Mouse (Mus musculus) ES-E14 (cell line): ENCODE data around the gene Endov. TPM values are rescaled to one million over a fixed set of nuclear protein-coding genes. Genes with fewer than 3 reads are reported as not detected.
A peak's percentile ranks its signal among the peaks of the same experiment; 100 is the strongest.

Experiments
- DNase-seq: peaks from one replicate; pipeline ENCODE4 v3.0.0-alpha.2; 2013; ENCODE audit warnings: low read depth, low spot score
- H3K27ac ChIP-seq: 2 replicates; pipeline ENCODE4 v1.5.1; 2012; ENCODE audit warnings: low read depth, mild to moderate bottlenecking, low read length, moderate library complexity, mixed read lengths; ENCODE audit not compliant: poor library complexity, insufficient read depth, severe bottlenecking
- H3K36me3 ChIP-seq: 2 replicates; pipeline ENCODE4 v1.6.1; 2012; ENCODE audit warnings: mild to moderate bottlenecking, low read length, moderate library complexity, mixed read lengths; ENCODE audit not compliant: control insufficient read depth, poor library complexity, insufficient read depth, severe bottlenecking
- H3K4me1 ChIP-seq, 2 experiments: fragments of 150-350 bp in 1 of 2; sonication (generic) in 1 of 2; 2 replicates each; pipeline ENCODE4 v1.6.1; 2012; ENCODE audit warnings: low read length in 2 of 2, mild to moderate bottlenecking in 1 of 2, mixed read lengths in 1 of 2; ENCODE audit not compliant: control insufficient read depth in 2 of 2, insufficient read depth in 2 of 2, poor library complexity in 1 of 2
- H3K4me3 ChIP-seq, 2 experiments: fragments of 150-350 bp in 1 of 2; sonication (generic) in 1 of 2; 2 replicates each; pipeline ENCODE4 v1.5.1; 2012; ENCODE audit warnings: low read length in 2 of 2, low read depth in 1 of 2, mild to moderate bottlenecking in 1 of 2, mixed read lengths in 1 of 2; ENCODE audit not compliant: insufficient read depth in 1 of 2, poor library complexity in 1 of 2, severe bottlenecking in 1 of 2
- H3K9ac ChIP-seq: 2 replicates; pipeline ENCODE4 v1.6.1; 2012; ENCODE audit warnings: low read depth, mild to moderate bottlenecking, low read length, mixed read lengths; ENCODE audit not compliant: poor library complexity, insufficient read depth, severe bottlenecking
- H3K9me3 ChIP-seq: fragments of 150-350 bp; sonication (generic); 2 replicates; pipeline ENCODE4 v1.6.1; 2012; ENCODE audit warnings: low read depth, mild to moderate bottlenecking, low read length; ENCODE audit not compliant: control insufficient read depth, insufficient read depth
- CHD2 ChIP-seq: IDR thresholded peaks from 2 replicates; pipeline ENCODE4 v1.6.1; 2014; ENCODE audit warnings: mild to moderate bottlenecking, low read depth, low read length, inconsistent platforms
- HCFC1 ChIP-seq: IDR thresholded peaks from 2 replicates; pipeline ENCODE4 v1.6.1; 2012; ENCODE audit warnings: low read length, inconsistent platforms, borderline replicate concordance; ENCODE audit not compliant: insufficient read depth
- MAFK ChIP-seq: IDR thresholded peaks from 2 replicates; pipeline ENCODE4 v1.6.1; 2014; ENCODE audit warnings: mild to moderate bottlenecking, low read depth, low read length, inconsistent platforms; ENCODE audit not compliant: insufficient read depth
- ZC3H11A ChIP-seq: IDR thresholded peaks from 2 replicates; pipeline ENCODE4 v1.6.1; 2012; ENCODE audit warnings: low read depth, mild to moderate bottlenecking, inconsistent platforms, low read length, borderline replicate concordance
- ZNF384 ChIP-seq: IDR thresholded peaks from 2 replicates; pipeline ENCODE4 v1.6.1; 2012; ENCODE audit warnings: low read depth, low read length, inconsistent platforms
- in situ Hi-C, 2 experiments: fragments of 600-800 bp; cut with MboI; formaldehyde crosslinking; loops; one replicate each; pipeline ENCODE4 v1.15.1; 2025; ENCODE audit warnings: low sequenced_read_pairs in 2 of 2, inconsistent platforms in 1 of 2; ENCODE audit not compliant: unreplicated experiment in 2 of 2
- total RNA-seq: library from RNA; depleted of rRNA; stranded (reverse); fragments of 300-350 nt; gene quantifications from 2 replicates; pipeline ENCODE4 v1.2.3, GENCODE M21; 2012

Endov gene
- total RNA-seq, 1 experiment = 10.0 TPM

GRCm38 (mm10) chr11:119515823-119516676 lies 24.9 kb downstream of the Endov start:
- TF ChIP-seq HCFC1 (no peak), ZC3H11A (no peak), MAFK (no peak), ZNF384 (no peak), CHD2 (no peak)
- Histone ChIP-seq H3K36me3 (no peaks in the 10 kb centered on the region), H3K4me3 (peak overlapping the region; percentile 6 to 44; a peak in 2 of 4 replicates), H3K4me1 (peaks cover 2 to 5% of the 10 kb centered on the region in 2 experiments; a peak in 2 of 4 replicates), H3K27ac (no peak overlapping the region), H3K9ac (no peak overlapping the region), H3K9me3 (no peaks in the 10 kb centered on the region)
- in situ Hi-C loops = loop anchor here in 1 of 2 experiments (25.0 kb wide), 1 partner anchor 396 kb away; the partner anchor contains the start of gene Chmp6
- no peak for DNase-seq

DNA sequence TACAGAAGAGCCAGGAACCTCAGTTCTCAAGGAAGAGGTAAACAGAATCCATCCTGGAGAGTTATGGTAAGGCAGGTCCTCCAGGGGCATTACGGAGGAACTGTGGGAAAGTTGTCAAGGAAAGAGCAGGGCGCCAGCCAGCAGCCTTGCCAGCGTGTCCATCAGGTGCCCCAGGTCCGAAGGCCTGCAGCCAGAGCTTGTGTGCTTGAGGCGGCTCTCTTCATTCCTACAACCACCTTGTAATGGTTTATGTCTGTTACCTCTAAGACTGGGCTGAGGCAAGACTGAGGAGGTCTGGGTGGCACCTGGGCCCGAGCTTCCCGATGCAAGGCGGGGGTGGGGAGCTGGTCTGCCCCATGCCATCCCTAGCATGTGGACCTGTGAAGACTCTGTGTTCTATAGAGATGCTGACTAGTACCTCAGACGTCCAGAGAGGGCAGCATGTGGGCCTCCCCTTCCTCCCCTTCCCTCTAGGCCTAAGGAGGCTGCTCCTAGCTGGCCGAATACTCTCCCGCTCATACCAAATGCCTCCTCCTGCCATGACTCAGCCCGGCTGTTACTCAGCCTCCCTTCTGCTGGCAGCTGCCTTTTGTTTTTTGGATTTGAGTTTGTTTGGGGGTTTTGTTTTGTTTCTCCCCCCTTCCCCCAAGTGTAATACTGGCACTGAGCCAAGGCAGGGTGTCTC lies 25.7 kb downstream of the Endov start:
- Histone ChIP-seq H3K4me1 (peaks cover 2 to 5% of the 10 kb centered on the region in 2 experiments; a peak in 2 of 4 replicates), H3K9me3 (no peaks in the 10 kb centered on the region), H3K36me3 (no peaks in the 10 kb centered on the region), H3K27ac (no peak overlapping the region), H3K4me3 (no peak overlapping the region), H3K9ac (no peak overlapping the region)
- in situ Hi-C loops = loop anchor here in 1 of 2 experiments (25.0 kb wide), 1 partner anchor 395 kb away; the partner anchor contains the start of gene Chmp6
- TF ChIP-seq CHD2 = no peak
- TF ChIP-seq HCFC1 = no peak
- no peak for TF ChIP-seq MAFK
- TF ChIP-seq ZC3H11A = no peak
- no peak for TF ChIP-seq ZNF384
- DNase-seq = no peak

DNA sequence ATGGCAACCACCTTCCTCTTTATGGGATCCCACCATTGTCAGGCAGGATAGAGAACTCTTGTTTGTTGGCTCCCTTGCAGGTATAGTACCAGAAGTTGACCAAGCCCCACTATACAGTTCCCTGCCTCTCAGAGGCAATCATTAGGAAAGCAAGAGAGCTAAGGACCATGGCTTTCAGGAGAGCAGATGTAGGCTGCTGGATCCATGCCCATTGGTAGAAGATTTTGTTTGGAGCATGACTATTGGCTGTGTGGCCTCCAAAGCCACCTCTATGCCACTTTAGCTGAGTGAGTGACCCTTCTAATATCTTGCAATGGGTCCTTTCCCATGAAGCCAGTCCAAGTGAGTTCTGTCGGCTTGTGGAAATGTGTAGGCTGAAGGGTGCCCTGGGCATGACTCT lies 28.2 kb downstream of the Endov start:
- no peak for DNase-seq
- in situ Hi-C loops = loop anchor here in 1 of 2 experiments (25.0 kb wide), 1 partner anchor 393 kb away; the partner anchor contains the start of gene Chmp6
- TF ChIP-seq MAFK = no peak
- TF ChIP-seq ZNF384 = no peak
- no peak for TF ChIP-seq HCFC1
- no peak for TF ChIP-seq CHD2
- no peak for TF ChIP-seq ZC3H11A
- Histone ChIP-seq H3K9ac (no peak overlapping the region), H3K9me3 (no peaks in the 10 kb centered on the region), H3K27ac (no peak overlapping the region), H3K4me3 (no peak overlapping the region), H3K4me1 (peaks cover 2 to 5% of the 10 kb centered on the region in 2 experiments; a peak in 2 of 4 replicates), H3K36me3 (no peaks in the 10 kb centered on the region)

GRCm38 (mm10) chr11:119520005-119520712 lies 29.0 kb downstream of the Endov start:
- H3K27ac ChIP-seq = no peak overlapping the region
- peaks cover 2 to 5% of the 10 kb centered on the region in 2 experiments; a peak in 2 of 4 replicates for H3K4me1 ChIP-seq
- H3K36me3 ChIP-seq = no peaks in the 10 kb centered on the region
- no peak for TF ChIP-seq MAFK
- no peak for TF ChIP-seq ZNF384
- no peak overlapping the region for H3K9ac ChIP-seq
- H3K4me3 ChIP-seq = no peak overlapping the region
- H3K9me3 ChIP-seq = no peaks in the 10 kb centered on the region
- in situ Hi-C loops = loop anchor here in 1 of 2 experiments (25.0 kb wide), 1 partner anchor 392 kb away; the partner anchor contains the start of gene Chmp6
- DNase-seq = no peak
